Mouse (Mus musculus) embryonic facial prominence, embryonic 15.5 days (tissue): ENCODE measurements at regions not wholly inside any gene's neighbourhood (a gene's known extent, or its start where the extent isn't known, plus 50 kb on each side); places are given as distances from the start of the nearest gene placed in this dataset.

Experiments used
- ATAC-seq: fragments of 200-750 bp; cut with Nextera tagmentation; 2 replicates; pipeline ENCODE4 v1.8.0; 2017; ENCODE audit warnings: low read depth, moderate TSS enrichment; ENCODE audit not compliant: insufficient number of reproducible peaks, low FRiP score, low TSS enrichment
- H3K27ac ChIP-seq: fragments of 300-500 bp; sonication (generic); replicated peaks from 2 replicates; pipeline ENCODE4 v1.5.1; 2015; ENCODE audit warnings: mild to moderate bottlenecking, inconsistent platforms
- H3K27me3 ChIP-seq: fragments of 300-500 bp; sonication (generic); 2 replicates; pipeline ENCODE4 v1.6.1; 2015; ENCODE audit warnings: inconsistent platforms
- H3K36me3 ChIP-seq: fragments of 300-500 bp; sonication (generic); 2 replicates; pipeline ENCODE4 v1.6.1; 2015; ENCODE audit warnings: mild to moderate bottlenecking, inconsistent platforms
- H3K4me1 ChIP-seq: fragments of 300-500 bp; sonication (generic); 2 replicates; pipeline ENCODE4 v1.6.1; 2015; ENCODE audit warnings: inconsistent platforms
- H3K4me2 ChIP-seq: fragments of 300-500 bp; sonication (generic); replicated peaks from 2 replicates; pipeline ENCODE4 v1.6.1; 2015; ENCODE audit warnings: mild to moderate bottlenecking, inconsistent platforms
- H3K4me3 ChIP-seq: fragments of 300-500 bp; sonication (generic); replicated peaks from 2 replicates; pipeline ENCODE4 v1.5.1; 2015; ENCODE audit warnings: mild to moderate bottlenecking, inconsistent platforms
- H3K9ac ChIP-seq: fragments of 300-500 bp; sonication (generic); 2 replicates; pipeline ENCODE4 v1.6.1; 2015; ENCODE audit warnings: inconsistent platforms
- H3K9me3 ChIP-seq: fragments of 300-500 bp; sonication (generic); replicated peaks from 2 replicates; pipeline ENCODE4 v1.6.1; 2016; ENCODE audit warnings: inconsistent platforms
- WGBS: fragments of 180-500 bp; shearing (Covaris S2); methylation state at CpG from one replicate; pipeline ENCODE4 v1.1.7; 2015; 5-methylcytosine and 5-hydroxymethylcytosine counted together

GRCm38 (mm10) chr8:90635766-90636492, 181.3 kb downstream of the Gm19935 start:
- Histone ChIP-seq H3K4me2 (no peak overlapping the region), H3K4me3 (no peak overlapping the region), H3K27me3 (no peaks in the 10 kb centered on the region), H3K9me3 (no peaks in the 10 kb centered on the region), H3K27ac (no peak overlapping the region), H3K36me3 (no peaks in the 10 kb centered on the region), H3K4me1 (no peaks in the 10 kb centered on the region; the same call in 1 of the 2 replicates), H3K9ac (no peak overlapping the region)
- peak; percentile 54 for ATAC-seq
- 52% methylated on average over 7 of the region's 7 CpGs for WGBS

GRCm38 (mm10) chr8:90630796-90631195, 186.4 kb downstream of the Gm19935 start:
- H3K36me3 ChIP-seq, result no peaks in the 10 kb centered on the region
- no peaks in the 10 kb centered on the region for H3K27me3 ChIP-seq
- WGBS, result 73% methylated on average over 1 of the region's 1 CpGs
- H3K4me1 ChIP-seq, result no peaks in the 10 kb centered on the region
- no peak for ATAC-seq
- H3K9ac ChIP-seq, result no peak overlapping the region
- H3K4me2 ChIP-seq, result no peak overlapping the region
- no peak overlapping the region for H3K27ac ChIP-seq
- H3K9me3 ChIP-seq, result no peaks in the 10 kb centered on the region
- H3K4me3 ChIP-seq, result no peak overlapping the region

- Histone ChIP-seq H3K4me1 (0 out of 2 replicates have a peak, but pooled peaks cover 3% of the 10 kb centered on the region), H3K9ac (no peak overlapping the region), H3K27ac (no peak overlapping the region), H3K9me3 (no peaks in the 10 kb centered on the region), H3K4me3 (no peak overlapping the region), H3K27me3 (no peaks in the 10 kb centered on the region), H3K36me3 (no peaks in the 10 kb centered on the region), H3K4me2 (no peak overlapping the region)
- 45% methylated on average over 3 of the region's 3 CpGs for WGBS
- no peak for ATAC-seq
Observed at GRCm38 (mm10) chr8:90608410-90608809, 208.8 kb downstream of the Gm19935 start.

GRCm38 (mm10) chr8:90600946-90601695, 216.1 kb downstream of the Gm19935 start:
- 29% methylated on average over 11 of the region's 11 CpGs for WGBS
- H3K9me3 ChIP-seq, result no peaks in the 10 kb centered on the region
- no peak for ATAC-seq
- H3K27ac ChIP-seq, result no peak overlapping the region
- H3K4me3 ChIP-seq, result no peak overlapping the region
- no peaks in the 10 kb centered on the region for H3K27me3 ChIP-seq
- no peak overlapping the region for H3K9ac ChIP-seq
- H3K4me2 ChIP-seq, result no peak overlapping the region
- no peaks in the 10 kb centered on the region for H3K4me1 ChIP-seq
- H3K36me3 ChIP-seq, result no peaks in the 10 kb centered on the region

- Histone ChIP-seq H3K4me2 (no peak overlapping the region), H3K9me3 (no peaks in the 10 kb centered on the region), H3K27me3 (no peaks in the 10 kb centered on the region), H3K4me3 (no peak overlapping the region), H3K36me3 (no peaks in the 10 kb centered on the region), H3K9ac (no peak overlapping the region), H3K27ac (no peak overlapping the region), H3K4me1 (no peaks in the 10 kb centered on the region)
- 84% methylated on average over 6 of the region's 6 CpGs for WGBS
- no peak for ATAC-seq
Observed at GRCm38 (mm10) chr8:90597376-90597775, 219.8 kb downstream of the Gm19935 start.

- Histone ChIP-seq H3K4me2 (no peak overlapping the region), H3K9me3 (no peaks in the 10 kb centered on the region), H3K4me3 (no peak overlapping the region), H3K27ac (no peak overlapping the region), H3K27me3 (no peaks in the 10 kb centered on the region), H3K36me3 (no peaks in the 10 kb centered on the region), H3K9ac (no peak overlapping the region), H3K4me1 (no peaks in the 10 kb centered on the region)
- no peak for ATAC-seq
- WGBS, result 84% methylated on average over 4 of the region's 4 CpGs
Observed at GRCm38 (mm10) chr8:90579426-90579825, 231.3 kb upstream of the Tox3 start.

- WGBS, result 86% methylated on average over 4 of the region's 4 CpGs
- Histone ChIP-seq H3K4me1 (no peaks in the 10 kb centered on the region), H3K36me3 (no peaks in the 10 kb centered on the region), H3K9ac (no peak overlapping the region), H3K27ac (no peak overlapping the region), H3K4me2 (no peak overlapping the region), H3K27me3 (no peaks in the 10 kb centered on the region), H3K9me3 (no peaks in the 10 kb centered on the region), H3K4me3 (no peak overlapping the region)
- ATAC-seq, result no peak
Observed at GRCm38 (mm10) chr8:90576976-90577375, 228.8 kb upstream of the Tox3 start.

- Histone ChIP-seq H3K9ac (no peak overlapping the region), H3K9me3 (no peaks in the 10 kb centered on the region), H3K36me3 (no peaks in the 10 kb centered on the region), H3K27ac (no peak overlapping the region), H3K4me2 (no peak overlapping the region), H3K4me3 (no peak overlapping the region), H3K4me1 (no peaks in the 10 kb centered on the region), H3K27me3 (no peaks in the 10 kb centered on the region)
- 53% methylated on average over 3 of the region's 3 CpGs for WGBS
- ATAC-seq, result no peak
Observed at GRCm38 (mm10) chr8:90574676-90575075, 226.5 kb upstream of the Tox3 start.

- Histone ChIP-seq H3K9me3 (no peaks in the 10 kb centered on the region), H3K36me3 (no peaks in the 10 kb centered on the region), H3K4me3 (no peak overlapping the region), H3K4me1 (no peaks in the 10 kb centered on the region), H3K9ac (no peak overlapping the region), H3K27me3 (no peaks in the 10 kb centered on the region), H3K27ac (no peak overlapping the region), H3K4me2 (no peak overlapping the region)
- 86% methylated on average over 7 of the region's 7 CpGs for WGBS
- no peak for ATAC-seq
Observed at GRCm38 (mm10) chr8:90556079-90556427, 207.9 kb upstream of the Tox3 start.

- ATAC-seq, result 0 out of 2 replicates have a peak, but pooled peaks have one; percentile 19
- H3K27ac ChIP-seq, result no peak overlapping the region
- no peak overlapping the region for H3K4me2 ChIP-seq
- no peaks in the 10 kb centered on the region for H3K36me3 ChIP-seq
- H3K4me1 ChIP-seq, result no peaks in the 10 kb centered on the region
- no peak overlapping the region for H3K4me3 ChIP-seq
- no peaks in the 10 kb centered on the region for H3K9me3 ChIP-seq
- H3K27me3 ChIP-seq, result no peaks in the 10 kb centered on the region
- 80% methylated on average over 14 of the region's 14 CpGs for WGBS
- no peak overlapping the region for H3K9ac ChIP-seq
Observed at GRCm38 (mm10) chr8:90555415-90556078, 207.4 kb upstream of the Tox3 start.

- Histone ChIP-seq H3K4me3 (no peak overlapping the region), H3K4me1 (no peaks in the 10 kb centered on the region), H3K9me3 (no peaks in the 10 kb centered on the region), H3K27ac (no peak overlapping the region), H3K4me2 (no peak overlapping the region), H3K27me3 (no peaks in the 10 kb centered on the region), H3K9ac (no peak overlapping the region), H3K36me3 (no peaks in the 10 kb centered on the region)
- no peak for ATAC-seq
- WGBS, result 34% methylated on average over 3 of the region's 3 CpGs
Observed at GRCm38 (mm10) chr8:90547276-90547675, 199.1 kb upstream of the Tox3 start.
